ENCODE assay signal across 9 mouse cellular contexts in genomic region chr10:77397056-77397642, GRCm38 (mm10). TPM values are rescaled to one million over a fixed set of nuclear protein-coding genes. Genes with fewer than 3 reads are reported as not detected.
DNase-seq lines count a peak whose midpoint lies in the region; ATAC-seq lines count a peak whose summit lies in the region.
"Had no signal": no experiment of that assay in that cellular context is flagged by ENCODE, and none has a peak within 500 bp of the region (broad histone marks: within the 10 kb centered on the region; RNA-seq: fewer than 3 reads in every experiment).

No protein-coding gene starts in this region.

- no peaks in the 10 kb centered on the region for H3K9me3 ChIP-seq in heart, embryonic 16.5 days (replicated peaks; ENCODE audit: control insufficient read depth, low read length)
- no peaks in the 10 kb centered on the region for H3K9me3 ChIP-seq in kidney, embryonic 16.5 days (ENCODE audit: low read length)

- H3K27me3 ChIP-seq in heart, embryonic 16.5 days (ENCODE audit: control insufficient read depth, insufficient read depth, low read length): no peaks in the 10 kb centered on the region
- H3K27me3 ChIP-seq in kidney, embryonic 16.5 days (ENCODE audit: insufficient read depth, low read length): no peaks in the 10 kb centered on the region

- no peak overlapping the region for H3K4me2 ChIP-seq in heart, embryonic 16.5 days (ENCODE audit: low read depth, low read length)
- H3K4me2 ChIP-seq in kidney, embryonic 16.5 days (replicated peaks; ENCODE audit: low read depth, low read length): no peak overlapping the region

- peak; percentile 25 for DNase-seq in adrenal gland, postnatal 14 days
- DNase-seq in adrenal gland, adult (ENCODE audit: inconsistent age in 2 of 2, low spot score in 1 of 2): no peak
- DNase-seq in left cerebral cortex, postnatal 4 days: peak; percentile 92
- DNase-seq in left cerebral cortex, adult 11 months (ENCODE audit: low spot score): no peak
- peak; percentile 53 for DNase-seq in cerebellum, adult 8-10 months
- no peak for DNase-seq in ovary, postnatal 10 days (ENCODE audit: low spot score)
- DNase-seq: liver, postnatal 0 days had no signal

- 49% methylated on average over 6 of the region's 6 CpGs for WGBS in heart, embryonic 16.5 days
- 76% methylated on average over 6 of the region's 6 CpGs for WGBS in kidney, embryonic 16.5 days

- no peak for ATAC-seq in heart, embryonic 16.5 days (replicated peaks; ENCODE audit: extremely low read depth, insufficient read depth, low FRiP score)
- no peak for ATAC-seq in kidney, embryonic 16.5 days (ENCODE audit: low FRiP score, low TSS enrichment)
- ATAC-seq: liver, postnatal 0 days had no signal

- no peaks in the 10 kb centered on the region for H3K36me3 ChIP-seq in heart, embryonic 16.5 days (ENCODE audit: control insufficient read depth, insufficient read depth)
- H3K36me3 ChIP-seq in kidney, embryonic 16.5 days (ENCODE audit: insufficient read depth, low read length): no peaks in the 10 kb centered on the region

- no peak overlapping the region for H3K4me3 ChIP-seq in heart, embryonic 16.5 days (ENCODE audit: low read length)
- H3K4me3 ChIP-seq in kidney, embryonic 16.5 days (ENCODE audit: low read length): no peak overlapping the region

- no peak overlapping the region for H3K9ac ChIP-seq in heart, embryonic 16.5 days (ENCODE audit: low read length)
- H3K9ac ChIP-seq in kidney, embryonic 16.5 days (replicated peaks; ENCODE audit: low read length): no peak overlapping the region
- H3K9ac ChIP-seq: liver, postnatal 0 days had no signal

- peaks cover 24% of the 10 kb centered on the region for H3K4me1 ChIP-seq in heart, embryonic 16.5 days (ENCODE audit: control insufficient read depth, insufficient read depth, low read length)
- H3K4me1 ChIP-seq in kidney, embryonic 16.5 days (ENCODE audit: insufficient read depth, low read length): no peaks in the 10 kb centered on the region

- H3K27ac ChIP-seq in heart, embryonic 16.5 days (ENCODE audit: low read length): peak overlapping the region; percentile 59
- H3K27ac ChIP-seq in kidney, embryonic 16.5 days (ENCODE audit: low read length): no peak overlapping the region

- intact Hi-C loops in left cerebral cortex, postnatal 4 days (cut with DNase I): no loop called here

RNA-seq across cellular contexts. Expression of gene Adarb1, which starts 20.9 kb away (rescaled TPM):
- 21.9 and 28.4 TPM in 2 replicates for total RNA-seq in adrenal gland, postnatal 14 days (2021)
- total RNA-seq in left cerebral cortex, postnatal 4 days (2021): 10 to 100 TPM; 64.3 to 70.4 TPM
- 11.7 and 15.3 TPM in 2 replicates for polyA plus RNA-seq in heart, embryonic 16.5 days (2015; fragmentation: Nextera tagmentation; extraction: Ambion mirVana)
- polyA plus RNA-seq in kidney, embryonic 16.5 days (2015; fragmentation: Nextera tagmentation; extraction: Ambion mirVana): 7.9 and 8.7 TPM in 2 replicates

Comparison
In these comparisons a context has a peak if more than half of its experiments do, and no peak if none do; other contexts are left out.
1. DNase-seq: peak in adrenal gland, postnatal 14 days (single experiment), left cerebral cortex, postnatal 4 days (single experiment) and cerebellum, adult 8-10 months (single experiment); none in adrenal gland, adult (0 of 2), left cerebral cortex, adult 11 months (single experiment) and ovary, postnatal 10 days (single experiment).